Comparison of ENCODE assay signal across 27 mouse cellular contexts in genomic region chr12:74282846-74283245, GRCm38 (mm10). TPM values are rescaled to one million over a fixed set of nuclear protein-coding genes. Genes with fewer than 3 reads are reported as not detected.
"Had no signal": no experiment of that assay in that cellular context is flagged by ENCODE, and none has a peak within 500 bp of the region (broad histone marks: within the 10 kb centered on the region; RNA-seq: fewer than 3 reads in every experiment).

No protein-coding gene starts in this region.

- H3K36me3 ChIP-seq: midbrain, embryonic 10.5 days; midbrain, embryonic 12.5 days; neural tube, embryonic 13.5 days; neural tube, embryonic 15.5 days had no signal

- H3K9me3 ChIP-seq: midbrain, embryonic 10.5 days; midbrain, embryonic 12.5 days; neural tube, embryonic 13.5 days; neural tube, embryonic 15.5 days had no signal

- H3K27ac ChIP-seq: midbrain, embryonic 10.5 days; midbrain, embryonic 12.5 days; neural tube, embryonic 13.5 days; neural tube, embryonic 15.5 days had no signal

- DNase-seq: lung, adult 18-20 months; lung, embryonic 14.5 days; lung, postnatal 10 days; lung, postnatal 4 days; midbrain, embryonic 14.5 days; retina, postnatal 1 day; right cerebral cortex, adult 18-20 months; right cerebral cortex, postnatal 25 days; right cerebral cortex, postnatal 4 days; spleen, adult 18-20 months; thymus, adult 18-20 months; thymus, postnatal 14 days; thymus, postnatal 36 days had no signal

- H3K9ac ChIP-seq: lung, embryonic 14.5 days; midbrain, embryonic 12.5 days; neural tube, embryonic 13.5 days; neural tube, embryonic 15.5 days had no signal

- H3K4me3 ChIP-seq: midbrain, embryonic 12.5 days; myocyte; neural tube, embryonic 13.5 days; neural tube, embryonic 15.5 days had no signal

RNA-seq across cellular contexts. Expression of gene Gm11042, which starts 33.3 kb away (rescaled TPM):
- total RNA-seq: megakaryocyte, adult 5-6 weeks; megakaryocyte-erythroid progenitor cell, adult 5-6 weeks had no signal
- polyA plus RNA-seq: lung, embryonic 14.5 days; lung, embryonic 16.5 days; midbrain, embryonic 10.5 days; midbrain, embryonic 12.5 days; midbrain, embryonic 14.5 days; midbrain, embryonic 16.5 days; myocyte; neural tube, embryonic 11.5 days; neural tube, embryonic 13.5 days; neural tube, embryonic 15.5 days; small intestine, adult 2 months; stomach, embryonic 14.5 days; stomach, embryonic 16.5 days; thymus, postnatal 0 days had no signal
